Mouse (Mus musculus) forebrain, embryonic 12.5 days (tissue): Measurements from ENCODE around the gene Mrpl10. TPM values are rescaled to one million over a fixed set of nuclear protein-coding genes. Genes with fewer than 3 reads are reported as not detected.

Experiments
- ATAC-seq: fragments of 200-750 bp; cut with Nextera tagmentation; 2 replicates; pipeline ENCODE4 v1.8.0; 2017; ENCODE audit warnings: moderate TSS enrichment; ENCODE audit not compliant: low FRiP score
- H3K27ac ChIP-seq: fragments of 300-500 bp; sonication (generic); 2 replicates; pipeline ENCODE4 v1.5.1; 2016; ENCODE audit warnings: mild to moderate bottlenecking
- H3K27me3 ChIP-seq: fragments of 300-500 bp; sonication (generic); 2 replicates; pipeline ENCODE4 v1.6.1; 2016; ENCODE audit warnings: mild to moderate bottlenecking
- H3K36me3 ChIP-seq: fragments of 300-500 bp; sonication (generic); replicated peaks from 2 replicates; pipeline ENCODE4 v1.6.1; 2016; ENCODE audit warnings: mild to moderate bottlenecking
- H3K4me1 ChIP-seq: fragments of 300-500 bp; sonication (generic); 2 replicates; pipeline ENCODE4 v1.6.1; 2016
- H3K4me2 ChIP-seq: fragments of 300-500 bp; sonication (generic); 2 replicates; pipeline ENCODE4 v1.6.1; 2016; ENCODE audit warnings: mild to moderate bottlenecking, moderate library complexity
- H3K4me3 ChIP-seq: fragments of 300-500 bp; sonication (generic); replicated peaks from 2 replicates; pipeline ENCODE4 v1.5.1; 2016; ENCODE audit warnings: mild to moderate bottlenecking
- H3K9ac ChIP-seq: fragments of 300-500 bp; sonication (generic); 2 replicates; pipeline ENCODE4 v1.6.1; 2016; ENCODE audit warnings: mild to moderate bottlenecking
- H3K9me3 ChIP-seq: fragments of 300-500 bp; sonication (generic); 2 replicates; pipeline ENCODE4 v1.6.1; 2016
- WGBS: fragments of 180-500 bp; shearing (Covaris S2); methylation state at CpG from one replicate; pipeline ENCODE4 v1.1.7; 2016; 5-methylcytosine and 5-hydroxymethylcytosine counted together
- microRNA-seq: library from miRNA; unstranded; fragments of <30 nt; microRNA quantifications from one replicate; pipeline ENCODE4, GENCODE M21; 2017
- polyA plus RNA-seq: library from polyadenylated mRNA; unstranded; fragments of >200 nt; fragmentation: Nextera tagmentation; extraction: Ambion mirVana; gene quantifications from 2 replicates; pipeline ENCODE4 v1.2.1, GENCODE M21; 2016

Gene Mrpl10
- polyA plus RNA-seq, 1 experiment from 2014 or later, result 65.8 TPM

DNA sequence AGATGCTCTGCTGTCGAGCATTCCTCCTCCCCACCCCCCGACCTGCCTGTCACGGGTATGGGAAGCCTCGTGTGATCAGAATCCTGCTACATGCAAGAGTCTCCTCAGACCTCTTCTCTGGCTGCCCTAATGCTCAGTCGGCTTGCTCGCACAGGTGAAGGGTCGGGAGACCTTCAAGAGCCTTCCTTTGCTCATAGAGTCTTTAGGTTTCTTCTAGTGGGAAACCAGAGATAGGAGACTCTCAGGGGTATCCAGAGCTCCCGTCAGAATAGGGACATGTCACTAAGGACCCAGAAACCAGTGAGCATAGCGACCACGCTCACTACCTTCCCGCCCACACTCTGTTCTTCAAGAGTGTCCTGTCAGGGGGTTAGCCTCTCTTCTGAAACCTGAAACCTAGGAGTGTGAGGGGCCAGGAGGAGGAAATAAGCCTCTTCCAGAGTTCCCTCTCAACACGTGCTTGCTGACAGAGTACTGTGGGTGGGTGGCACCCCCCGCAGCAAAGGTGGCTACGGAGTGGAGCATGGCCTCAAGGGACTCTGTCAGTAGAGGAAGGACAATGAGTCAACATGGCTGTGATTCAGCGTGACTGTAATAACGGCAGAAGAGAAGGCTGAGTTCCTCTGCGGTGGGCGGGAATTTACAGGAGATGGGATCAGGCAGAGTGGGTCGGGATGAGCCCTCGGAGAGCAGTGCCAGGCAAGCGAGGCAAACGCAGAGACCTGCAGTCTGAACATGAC is 42.2 kb downstream of the Mrpl10 start:
- H3K9me3 ChIP-seq, result 0 out of 2 replicates have a peak, but pooled peaks cover 2% of the 10 kb centered on the region
- no peak overlapping the region for H3K4me2 ChIP-seq
- no peak overlapping the region for H3K27ac ChIP-seq
- peaks cover 20% of the 10 kb centered on the region for H3K27me3 ChIP-seq
- no peak overlapping the region for H3K9ac ChIP-seq
- peaks cover 10% of the 10 kb centered on the region; the same call in 1 of the 2 replicates for H3K4me1 ChIP-seq
- no peak for ATAC-seq
- no peak overlapping the region for H3K4me3 ChIP-seq
- WGBS, result 51% methylated on average over 22 of the region's 22 CpGs
- H3K36me3 ChIP-seq, result no peaks in the 10 kb centered on the region

DNA sequence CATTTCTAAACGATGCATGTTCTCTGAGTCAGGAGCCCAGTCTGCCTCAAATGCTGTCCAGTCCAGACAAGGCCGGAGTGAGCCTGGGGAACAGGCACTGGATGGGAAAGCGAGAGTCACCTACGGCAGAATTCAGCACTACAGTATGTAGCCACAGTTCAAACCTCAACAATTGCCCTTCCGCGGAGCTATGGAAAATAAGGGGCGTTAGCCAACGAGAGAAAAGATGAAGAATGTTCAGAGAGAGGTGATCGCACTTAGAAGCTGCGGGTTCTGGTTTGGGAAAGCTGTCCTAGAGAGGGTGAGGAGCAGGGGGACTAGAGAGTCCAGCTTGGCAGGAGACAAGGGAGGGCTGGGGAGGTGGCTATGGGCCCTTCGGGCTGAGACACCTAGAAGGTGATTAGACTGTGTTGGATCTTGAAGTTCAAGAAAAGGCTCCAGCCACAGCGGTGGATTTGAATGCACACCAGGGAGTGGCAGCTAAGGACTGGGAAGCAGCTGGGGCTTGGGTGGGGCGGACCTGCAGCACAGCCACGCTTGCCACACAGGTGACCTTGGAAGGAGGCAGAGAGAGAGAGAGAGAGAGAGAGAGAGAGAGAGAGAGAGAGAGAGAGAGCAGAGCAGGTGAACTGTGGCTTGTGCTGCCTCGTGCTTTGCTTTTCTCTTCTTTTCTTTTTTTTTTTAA is 43.6 kb downstream of the Mrpl10 start:
- WGBS, result 89% methylated on average over 15 of the region's 15 CpGs
- Histone ChIP-seq H3K27me3 (peaks cover 20% of the 10 kb centered on the region), H3K4me1 (peaks cover 10% of the 10 kb centered on the region; the same call in 1 of the 2 replicates), H3K4me2 (no peak overlapping the region), H3K9ac (no peak overlapping the region), H3K4me3 (no peak overlapping the region), H3K36me3 (no peaks in the 10 kb centered on the region), H3K9me3 (0 out of 2 replicates have a peak, but pooled peaks cover 2% of the 10 kb centered on the region), H3K27ac (no peak overlapping the region)
- ATAC-seq, result no peak

DNA sequence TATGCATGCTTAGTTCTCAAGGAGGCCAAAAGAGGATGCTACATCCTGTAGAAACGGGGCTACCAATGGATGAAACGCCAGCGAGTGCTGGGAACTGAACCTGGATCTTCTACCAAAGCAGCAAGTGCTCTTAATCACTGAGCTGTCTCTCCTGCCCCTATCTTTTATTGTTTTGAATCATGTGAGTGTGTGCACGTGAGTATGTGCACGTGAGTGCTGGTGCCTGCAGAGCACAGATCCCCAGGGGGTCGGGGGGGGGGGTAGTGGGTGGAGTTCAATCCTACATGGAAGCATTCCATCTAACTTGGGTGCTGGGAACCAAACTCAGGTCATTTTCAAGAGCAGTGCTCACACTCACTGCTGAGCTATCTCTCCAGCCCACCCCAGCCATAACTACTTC is 45.0 kb downstream of the Mrpl10 start:
- Histone ChIP-seq H3K27me3 (peaks cover 20% of the 10 kb centered on the region), H3K4me1 (peaks cover 7% of the 10 kb centered on the region; the same call in 1 of the 2 replicates), H3K4me2 (no peak overlapping the region), H3K9ac (no peak overlapping the region), H3K27ac (no peak overlapping the region), H3K9me3 (0 out of 2 replicates have a peak, but pooled peaks cover 2% of the 10 kb centered on the region), H3K36me3 (no peaks in the 10 kb centered on the region), H3K4me3 (no peak overlapping the region)
- ATAC-seq, result no peak
- WGBS, result 72% methylated on average over 6 of the region's 6 CpGs

DNA sequence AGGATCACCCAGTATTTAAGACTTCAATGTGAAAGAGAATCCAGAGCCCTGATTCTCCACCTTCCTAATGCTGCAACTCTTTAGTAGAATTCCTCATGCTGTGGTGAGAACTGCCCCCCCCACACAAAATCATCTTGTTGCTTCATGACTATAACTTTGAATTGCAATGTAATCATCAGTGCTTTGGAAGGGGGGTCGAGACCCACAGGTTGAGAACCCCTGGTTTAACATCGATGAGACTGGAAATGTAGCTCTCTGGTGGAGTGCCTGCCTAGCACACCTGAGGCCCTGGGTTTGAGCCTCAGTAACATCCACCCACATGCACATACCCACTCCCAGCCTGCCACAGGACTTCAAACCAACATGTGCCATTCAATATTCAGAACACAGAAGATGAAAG is 53.2 kb downstream of the Mrpl10 start:
- no peak overlapping the region for H3K4me2 ChIP-seq
- WGBS, result 67% methylated on average over 2 of the region's 2 CpGs
- no peak for ATAC-seq
- H3K36me3 ChIP-seq, result no peaks in the 10 kb centered on the region
- H3K9ac ChIP-seq, result no peak overlapping the region
- H3K4me3 ChIP-seq, result no peak overlapping the region
- peaks cover 20% of the 10 kb centered on the region for H3K27me3 ChIP-seq
- no peaks in the 10 kb centered on the region for H3K9me3 ChIP-seq
- H3K4me1 ChIP-seq, result 0 out of 2 replicates have a peak, but pooled peaks cover 3% of the 10 kb centered on the region
- H3K27ac ChIP-seq, result no peak overlapping the region

DNA sequence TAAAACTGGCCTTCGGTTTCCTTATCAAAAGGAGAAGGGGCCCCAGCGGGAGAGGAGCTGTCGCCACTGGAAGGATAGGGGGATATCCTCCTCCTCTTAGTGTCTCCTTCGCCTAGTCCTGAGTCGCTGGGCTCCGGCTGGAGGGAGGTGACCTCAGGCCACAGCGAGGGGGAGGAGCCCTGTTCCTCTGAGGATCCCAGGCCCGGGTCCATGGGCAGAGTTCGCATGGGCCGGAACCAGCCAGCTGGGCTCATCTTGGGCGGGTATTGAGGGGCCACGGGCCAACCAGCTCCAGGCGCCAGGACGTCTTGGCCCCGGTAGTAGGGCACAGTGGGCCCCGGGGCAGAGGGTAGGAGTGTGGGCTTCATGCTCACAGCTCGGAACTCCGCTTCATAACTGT is 57.4 kb downstream of the Mrpl10 start:
- Histone ChIP-seq H3K36me3 (no peaks in the 10 kb centered on the region), H3K27ac (no peak overlapping the region), H3K4me2 (no peak overlapping the region), H3K9ac (no peak overlapping the region), H3K4me1 (0 out of 2 replicates have a peak, but pooled peaks cover 3% of the 10 kb centered on the region), H3K9me3 (no peaks in the 10 kb centered on the region), H3K4me3 (no peak overlapping the region), H3K27me3 (peaks cover 37% of the 10 kb centered on the region)
- ATAC-seq, result no peak
- 28% methylated on average over 18 of the region's 18 CpGs for WGBS

Small RNA genes within 50 kb of the gene (microRNA-seq; reads per million reads assigned to microRNA genes)
- 1.9 reads per million for gene Mir8103

Other genes starting within 250 kb of the Mrpl10 start
- gene Nfe2l1, start 211.6 kb upstream of the Mrpl10 start, polyA plus RNA-seq, result 72.8 and 76.0 TPM in 2 replicates
- 22.9 and 27.8 TPM in 2 replicates for gene Copz2, start 191.7 kb upstream of the Mrpl10 start, polyA plus RNA-seq
- 102 and 106 TPM in 2 replicates for gene Cdk5rap3, start 125.1 kb upstream of the Mrpl10 start, polyA plus RNA-seq
- gene Prr15l, start 113.5 kb upstream of the Mrpl10 start, polyA plus RNA-seq, result 0.58 and 0.60 TPM in 2 replicates
- 17.2 and 17.4 TPM in 2 replicates for gene Pnpo, start 97.6 kb upstream of the Mrpl10 start, polyA plus RNA-seq
- gene Sp2, start 58.6 kb upstream of the Mrpl10 start, polyA plus RNA-seq, result 23.1 and 27.2 TPM in 2 replicates
- gene Sp6, start 28.2 kb upstream of the Mrpl10 start, polyA plus RNA-seq, result 0.26 and 0.51 TPM in 2 replicates
- 26.0 and 28.0 TPM in 2 replicates for gene Scrn2, start 11.6 kb upstream of the Mrpl10 start, polyA plus RNA-seq
- gene Lrrc46, start 153 bp upstream of the Mrpl10 start, polyA plus RNA-seq, result 2.3 and 3.2 TPM in 2 replicates
- 8.2 and 8.7 TPM in 2 replicates for gene Osbpl7, start 9.1 kb downstream of the Mrpl10 start, polyA plus RNA-seq
- gene Tbx21, start 73.8 kb downstream of the Mrpl10 start, polyA plus RNA-seq, result 0.19 and 0.33 TPM in 2 replicates
- gene Tbkbp1, start 109.9 kb downstream of the Mrpl10 start, polyA plus RNA-seq, result 5.7 and 6.5 TPM in 2 replicates
- gene Kpnb1, start 146.3 kb downstream of the Mrpl10 start, polyA plus RNA-seq, result 71.3 and 73.9 TPM in 2 replicates
- gene Npepps, start 239.1 kb downstream of the Mrpl10 start, polyA plus RNA-seq, result 138 and 146 TPM in 2 replicates